Mouse (Mus musculus) kidney, adult 2 months (tissue): ENCODE measurements around the gene Gm13290. TPM values are rescaled to one million over a fixed set of nuclear protein-coding genes. Genes with fewer than 3 reads are reported as not detected.
A peak's percentile ranks its signal among the peaks of the same experiment; 100 is the strongest.
"Not testable (repeated sequence)": the region's sequence is repeated elsewhere in the genome, so short reads cannot be mapped to it uniquely, and the experiment has no call there.

Experiments
- DNase-seq: peaks from one replicate; pipeline ENCODE4 v3.0.0; 2021
- H3K27ac ChIP-seq: fragments of 200-500 bp; 2 replicates; pipeline ENCODE4 v1.5.1; 2012; ENCODE audit warnings: low read depth, low read length, control low read depth, inconsistent platforms; ENCODE audit not compliant: insufficient read depth
- H3K27me3 ChIP-seq: fragments of 200-500 bp; replicated peaks from 2 replicates; pipeline ENCODE4 v1.6.1; 2012; ENCODE audit warnings: mild to moderate bottlenecking, moderate library complexity, low read length, inconsistent platforms; ENCODE audit not compliant: control insufficient read depth, insufficient read depth
- H3K36me3 ChIP-seq: fragments of 200-500 bp; 2 replicates; pipeline ENCODE4 v1.6.1; 2012; ENCODE audit warnings: mild to moderate bottlenecking, moderate library complexity, low read length, inconsistent platforms; ENCODE audit not compliant: control insufficient read depth, insufficient read depth
- H3K4me1 ChIP-seq: fragments of 200-500 bp; 2 replicates; pipeline ENCODE4 v1.6.1; 2011; ENCODE audit warnings: low read length; ENCODE audit not compliant: control insufficient read depth, insufficient read depth
- H3K4me3 ChIP-seq: fragments of 200-500 bp; 2 replicates; pipeline ENCODE4 v1.5.1; 2011; ENCODE audit warnings: mild to moderate bottlenecking, low read depth, low read length, control low read depth; ENCODE audit not compliant: insufficient read depth
- CTCF ChIP-seq: fragments of 200-500 bp; conservative IDR thresholded peaks from 2 replicates; pipeline ENCODE4 v1.5.1; 2011; ENCODE audit warnings: low read depth, mild to moderate bottlenecking, control low read depth, low read length, moderate library complexity, mixed read lengths; ENCODE audit not compliant: insufficient read depth, insufficient read length
- POLR2A ChIP-seq: fragments of 200-500 bp; IDR thresholded peaks from one replicate; pipeline ENCODE4 v1.6.1; 2011; ENCODE audit warnings: low read depth, low read length, control low read depth
- WGBS: fragments of 180-500 bp; shearing (Covaris S2); methylation state at CpG from one replicate; pipeline ENCODE4 v1.1.7; 2018; 5-methylcytosine and 5-hydroxymethylcytosine counted together
- polyA plus RNA-seq: library from polyadenylated mRNA; depleted of rRNA; stranded (reverse); fragments of >200 nt; gene quantifications from 2 replicates; pipeline ENCODE4 v1.2.3, GENCODE M21; 2012; rRNA removed

Gene Gm13290
- not detected in 2 replicates for polyA plus RNA-seq

GRCm38 (mm10) chr4:88773534-88773933 lies at the start of gene Gm13290:
Gene Gm13290, plus strand, starts transcription at chr4:88773834.
- not testable (repeated sequence) for H3K36me3 ChIP-seq, DNase-seq, H3K27me3 ChIP-seq, H3K27ac ChIP-seq, H3K4me1 ChIP-seq, H3K4me3 ChIP-seq
- WGBS = no CpG with 5 or more reads among the region's 32 CpGs

GRCm38 (mm10) chr4:88726727-88727126 lies 46.9 kb upstream of the Gm13290 start:
- no peaks in the 10 kb centered on the region for H3K27me3 ChIP-seq
- no peak overlapping the region for H3K4me3 ChIP-seq
- TF ChIP-seq CTCF = no peak
- no peak for TF ChIP-seq POLR2A
- H3K4me1 ChIP-seq = 0 out of 2 replicates have a peak, but pooled peaks cover 3% of the 10 kb centered on the region
- no peak for DNase-seq
- WGBS = 77% methylated on average over 6 of the region's 6 CpGs
- H3K36me3 ChIP-seq = no peaks in the 10 kb centered on the region
- H3K27ac ChIP-seq = no peak overlapping the region

- peak; percentile 68 for DNase-seq
- TF ChIP-seq POLR2A (no peak), CTCF (peak; percentile 78)
- Histone ChIP-seq H3K27me3 (no peaks in the 10 kb centered on the region), H3K4me1 (0 out of 2 replicates have a peak, but pooled peaks cover 3% of the 10 kb centered on the region), H3K27ac (no peak overlapping the region), H3K4me3 (no peak overlapping the region), H3K36me3 (no peaks in the 10 kb centered on the region)
- 0% methylated on average over 1 of the region's 1 CpGs for WGBS
Measured at GRCm38 (mm10) chr4:88727324-88727723, 46.3 kb upstream of the Gm13290 start.

- Histone ChIP-seq H3K36me3 (no peaks in the 10 kb centered on the region), H3K27ac (no peak overlapping the region), H3K4me3 (no peak overlapping the region), H3K4me1 (no peaks in the 10 kb centered on the region), H3K27me3 (no peaks in the 10 kb centered on the region)
- DNase-seq = peak; percentile 74
- WGBS = 0% methylated on average over 2 of the region's 2 CpGs
- TF ChIP-seq POLR2A (no peak), CTCF (peak; percentile 90)
Measured at GRCm38 (mm10) chr4:88738480-88738879, 35.2 kb upstream of the Gm13290 start.

GRCm38 (mm10) chr4:88739036-88739435 lies 34.6 kb upstream of the Gm13290 start:
- Histone ChIP-seq H3K4me3 (no peak overlapping the region), H3K36me3 (no peaks in the 10 kb centered on the region), H3K4me1 (no peaks in the 10 kb centered on the region), H3K27me3 (no peaks in the 10 kb centered on the region), H3K27ac (no peak overlapping the region)
- TF ChIP-seq CTCF = no peak
- no peak for TF ChIP-seq POLR2A
- WGBS = 90% methylated on average over 6 of the region's 6 CpGs
- DNase-seq = no peak

GRCm38 (mm10) chr4:88741426-88741825 lies 32.2 kb upstream of the Gm13290 start:
- Histone ChIP-seq H3K27ac (no peak overlapping the region), H3K4me1 (no peaks in the 10 kb centered on the region), H3K36me3 (no peaks in the 10 kb centered on the region), H3K4me3 (no peak overlapping the region), H3K27me3 (no peaks in the 10 kb centered on the region)
- WGBS = 87% methylated on average over 4 of the region's 4 CpGs
- no peak for TF ChIP-seq CTCF
- TF ChIP-seq POLR2A = no peak
- no peak for DNase-seq

- no peak for DNase-seq
- Histone ChIP-seq H3K4me3 (no peak overlapping the region), H3K27me3 (no peaks in the 10 kb centered on the region), H3K36me3 (no peaks in the 10 kb centered on the region), H3K4me1 (no peaks in the 10 kb centered on the region), H3K27ac (no peak overlapping the region)
- TF ChIP-seq CTCF = no peak
- no peak for TF ChIP-seq POLR2A
- 69% methylated on average over 7 of the region's 7 CpGs for WGBS
Measured at GRCm38 (mm10) chr4:88742771-88743371, 30.8 kb upstream of the Gm13290 start.

GRCm38 (mm10) chr4:88744207-88744606 lies 29.4 kb upstream of the Gm13290 start:
- Histone ChIP-seq H3K27me3 (no peaks in the 10 kb centered on the region), H3K36me3 (no peaks in the 10 kb centered on the region), H3K4me1 (no peaks in the 10 kb centered on the region), H3K27ac (no peak overlapping the region), H3K4me3 (no peak overlapping the region)
- TF ChIP-seq CTCF (peak; percentile 42), POLR2A (no peak)
- DNase-seq = no peak
- WGBS = 61% methylated on average over 3 of the region's 3 CpGs
